Mouse (Mus musculus) heart, embryonic 10.5 days (tissue): Measurements from ENCODE around the gene Ssc5d. TPM values are rescaled to one million over a fixed set of nuclear protein-coding genes. Genes with fewer than 3 reads are reported as not detected.
"Not testable (repeated sequence)": the region's sequence is repeated elsewhere in the genome, so short reads cannot be mapped to it uniquely, and the experiment has no call there.

ENCODE experiments used
- DNase-seq: peaks from one replicate; pipeline ENCODE4 v3.0.0-alpha.2; 2017; ENCODE audit warnings: low spot score
- H3K27ac ChIP-seq: fragments of 300-500 bp; sonication (generic); 2 replicates; pipeline ENCODE4 v1.5.1; 2016; ENCODE audit warnings: mild to moderate bottlenecking
- H3K27me3 ChIP-seq: fragments of 300-500 bp; sonication (generic); 2 replicates; pipeline ENCODE4 v1.6.1; 2016; ENCODE audit warnings: mild to moderate bottlenecking; ENCODE audit not compliant: poor library complexity, insufficient read depth, severe bottlenecking
- H3K36me3 ChIP-seq: fragments of 300-500 bp; sonication (generic); 2 replicates; pipeline ENCODE4 v1.6.1; 2016; ENCODE audit warnings: mild to moderate bottlenecking, moderate library complexity
- H3K4me1 ChIP-seq: fragments of 300-500 bp; sonication (generic); 2 replicates; pipeline ENCODE4 v1.6.1; 2016; ENCODE audit warnings: mild to moderate bottlenecking
- H3K4me3 ChIP-seq: fragments of 300-500 bp; sonication (generic); 2 replicates; pipeline ENCODE4 v1.5.1; 2016; ENCODE audit warnings: mild to moderate bottlenecking, moderate library complexity
- H3K9me3 ChIP-seq: fragments of 300-500 bp; sonication (generic); 2 replicates; pipeline ENCODE4 v1.6.1; 2016; ENCODE audit warnings: mild to moderate bottlenecking, moderate library complexity
- WGBS: fragments of 180-500 bp; shearing (Covaris S2); methylation state at CpG from one replicate; pipeline ENCODE4 v1.1.7; 2016; 5-methylcytosine and 5-hydroxymethylcytosine counted together
- polyA plus RNA-seq: library from polyadenylated mRNA; unstranded; fragments of >200 nt; fragmentation: Nextera tagmentation; extraction: Ambion mirVana; gene quantifications from 2 replicates; pipeline ENCODE4 v1.2.1, GENCODE M21; 2016

The Ssc5d gene
- 1.2 and 1.6 TPM in 2 replicates for polyA plus RNA-seq

DNA sequence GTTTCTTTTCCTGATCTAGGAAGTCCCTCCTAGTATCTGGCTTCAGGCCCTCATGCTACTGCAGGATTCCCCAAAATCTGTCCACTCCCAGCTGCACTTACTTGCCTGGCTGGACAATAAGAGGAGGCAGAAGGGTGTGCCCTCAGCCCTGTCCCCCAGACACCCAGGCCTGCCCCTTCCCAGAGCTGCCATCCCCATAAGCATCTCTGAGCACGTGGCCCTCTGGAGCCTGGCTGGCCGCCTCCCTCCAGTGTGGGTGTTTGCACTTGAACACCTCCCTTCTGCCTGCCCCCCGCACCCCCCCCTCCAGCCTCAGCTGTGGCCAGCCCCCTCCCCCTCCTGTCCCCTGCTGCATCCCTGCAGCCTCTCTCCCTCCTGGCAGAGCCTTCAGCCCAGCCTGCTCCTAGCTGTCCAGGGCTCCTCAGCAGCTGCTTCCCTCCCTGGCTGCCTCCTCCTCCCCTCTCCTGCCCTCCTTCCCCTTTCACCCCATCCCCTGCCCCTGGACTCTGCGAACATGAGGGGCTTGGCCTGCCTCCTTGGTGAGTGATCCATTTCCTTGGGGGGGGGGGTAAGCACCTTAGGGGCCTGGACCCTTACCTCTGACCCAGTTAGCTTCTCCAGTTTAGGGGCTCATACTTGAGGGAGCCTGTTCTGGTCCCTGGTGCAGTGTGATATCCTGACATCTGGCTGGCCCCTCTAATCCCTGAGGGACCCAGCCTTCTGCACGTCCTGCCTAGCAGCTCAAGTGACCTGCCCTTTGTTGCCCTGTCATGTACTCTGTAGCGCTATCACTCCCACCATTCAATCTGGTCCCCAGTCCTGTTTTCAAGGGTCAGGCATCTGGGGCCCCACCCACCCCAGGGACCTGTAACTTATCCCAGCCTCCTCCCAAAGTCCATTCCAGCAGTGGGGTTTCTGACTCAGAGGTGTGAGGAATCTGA lies at the start of gene Ssc5d:
TSS of gene Ssc5d (plus strand) at position 345 of the 941 bp plus-strand sequence.
- H3K4me1 ChIP-seq, result peaks cover 73% of the 10 kb centered on the region
- H3K27me3 ChIP-seq, result peaks cover 7% of the 10 kb centered on the region; the same call in 1 of the 2 replicates
- H3K27ac ChIP-seq, result peak within 1 kb of the TSS; percentile 83
- 14% methylated on average over 6 of the region's 6 CpGs for WGBS
- H3K36me3 ChIP-seq, result peaks cover 4% of the 10 kb centered on the region
- no peak for DNase-seq
- H3K9me3 ChIP-seq, result no peaks in the 10 kb centered on the region
- H3K4me3 ChIP-seq, result peak within 1 kb of the TSS; percentile 59

DNA sequence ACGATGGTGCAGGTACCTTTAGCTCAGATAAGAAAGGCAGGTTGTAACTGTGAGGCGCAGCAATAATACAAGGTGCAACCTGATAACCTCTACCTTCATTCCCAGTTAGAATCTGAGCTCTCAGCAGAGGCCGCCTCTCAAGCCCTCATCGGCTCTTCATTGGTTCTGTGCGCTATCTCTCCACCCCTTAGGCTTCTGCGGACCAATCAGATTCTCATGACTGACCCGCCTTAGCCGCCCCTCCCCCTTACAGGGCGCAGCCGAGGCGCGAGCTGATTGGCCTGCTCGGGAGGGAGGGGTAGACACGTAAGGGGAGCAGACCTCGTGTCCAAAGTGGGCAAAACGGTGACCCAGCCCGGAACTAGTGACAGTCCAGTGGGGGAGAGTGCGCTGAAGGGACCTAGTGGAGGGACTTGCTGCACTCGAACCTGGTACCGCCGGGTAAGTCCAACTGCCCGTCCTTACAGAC lies 48.8 kb upstream of the Ssc5d start, which contains the start of gene Isoc2a:
TSS of gene Isoc2a (plus strand) at position 401 of the 469 bp plus-strand sequence.
- H3K27me3 ChIP-seq, result no peaks in the 10 kb centered on the region
- H3K27ac ChIP-seq, result peak within 1 kb of the TSS; percentile 78
- peak within 1 kb of the TSS; percentile 66 for H3K4me3 ChIP-seq
- WGBS, result under 1% methylated on average over 22 of the region's 22 CpGs
- H3K36me3 ChIP-seq, result no peaks in the 10 kb centered on the region
- H3K9me3 ChIP-seq, result no peaks in the 10 kb centered on the region
- DNase-seq, result peak; percentile 98
- peaks cover 8% of the 10 kb centered on the region for H3K4me1 ChIP-seq

DNA sequence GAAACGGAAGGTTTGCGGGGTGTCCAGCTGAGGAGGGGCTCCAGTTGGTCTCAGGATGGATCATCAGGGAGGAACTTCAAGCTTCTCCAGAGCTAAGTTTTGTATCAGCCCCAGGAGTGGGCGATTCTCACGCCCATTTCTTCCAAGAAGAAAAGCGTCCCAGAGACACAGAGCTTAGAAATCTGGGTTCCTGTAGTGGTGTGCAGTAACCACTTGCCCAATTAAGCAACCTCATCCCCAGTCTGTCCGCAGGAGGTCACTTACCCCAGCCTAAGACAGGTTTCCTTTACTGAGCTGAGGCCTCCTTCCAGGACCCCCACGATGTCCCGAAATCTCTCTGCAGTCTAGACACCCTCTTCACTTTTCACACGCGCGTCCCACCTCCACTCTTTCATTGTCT lies 48.4 kb upstream of the Ssc5d start:
- H3K27ac ChIP-seq, result peak overlapping the region; percentile 78
- peaks cover 8% of the 10 kb centered on the region for H3K4me1 ChIP-seq
- 11% methylated on average over 11 of the region's 11 CpGs for WGBS
- DNase-seq, result no peak
- H3K27me3 ChIP-seq, result no peaks in the 10 kb centered on the region
- no peaks in the 10 kb centered on the region for H3K9me3 ChIP-seq
- H3K4me3 ChIP-seq, result peak overlapping the region; percentile 66
- no peaks in the 10 kb centered on the region for H3K36me3 ChIP-seq

DNA sequence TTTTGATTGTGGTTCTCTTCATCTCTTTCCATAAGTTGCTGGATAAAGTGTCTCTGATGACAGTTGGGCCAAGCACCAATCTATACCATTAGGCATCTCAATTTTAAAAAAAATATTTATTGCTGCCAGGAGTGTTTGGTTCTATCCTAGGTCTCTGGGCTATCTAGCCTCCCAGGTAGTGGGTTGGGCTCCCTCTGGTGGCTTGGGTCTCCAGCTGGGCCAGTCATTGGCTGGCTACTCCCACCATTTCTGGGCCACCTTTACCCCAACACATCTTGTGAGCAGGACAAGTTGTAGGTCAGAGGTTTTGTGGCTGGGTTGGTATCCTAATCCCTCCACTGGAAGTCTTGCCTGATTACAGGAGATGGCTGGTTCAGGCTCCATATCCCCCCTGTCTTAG lies 47.4 kb upstream of the Ssc5d start:
- DNase-seq, result no peak
- Histone ChIP-seq H3K4me1 (peaks cover 8% of the 10 kb centered on the region), H3K36me3 (peaks cover 3% of the 10 kb centered on the region; the same call in 1 of the 2 replicates), H3K4me3 (no peak overlapping the region), H3K27ac (no peak overlapping the region), H3K27me3 (no peaks in the 10 kb centered on the region), H3K9me3 (no peaks in the 10 kb centered on the region)

DNA sequence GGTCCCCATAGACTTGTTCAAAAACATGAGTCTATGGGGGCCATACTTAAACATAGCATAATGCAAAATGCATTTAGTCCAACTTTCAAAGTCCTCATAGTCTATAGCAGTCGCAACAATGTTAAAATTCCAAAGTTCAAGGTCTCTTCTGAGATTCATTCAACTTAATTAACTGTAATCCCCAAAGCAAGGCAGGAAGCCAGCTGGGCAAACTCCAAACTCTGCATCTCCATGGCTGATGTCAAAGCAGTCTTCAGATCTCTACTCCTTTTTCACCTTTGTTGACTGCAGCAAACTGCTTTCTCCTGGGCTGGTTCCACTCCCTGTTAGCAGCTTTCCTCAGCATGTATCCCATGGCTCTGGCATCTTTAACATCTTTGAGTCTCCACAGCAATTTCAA lies 46.5 kb upstream of the Ssc5d start:
- not testable (repeated sequence) for DNase-seq, H3K9me3 ChIP-seq

DNA sequence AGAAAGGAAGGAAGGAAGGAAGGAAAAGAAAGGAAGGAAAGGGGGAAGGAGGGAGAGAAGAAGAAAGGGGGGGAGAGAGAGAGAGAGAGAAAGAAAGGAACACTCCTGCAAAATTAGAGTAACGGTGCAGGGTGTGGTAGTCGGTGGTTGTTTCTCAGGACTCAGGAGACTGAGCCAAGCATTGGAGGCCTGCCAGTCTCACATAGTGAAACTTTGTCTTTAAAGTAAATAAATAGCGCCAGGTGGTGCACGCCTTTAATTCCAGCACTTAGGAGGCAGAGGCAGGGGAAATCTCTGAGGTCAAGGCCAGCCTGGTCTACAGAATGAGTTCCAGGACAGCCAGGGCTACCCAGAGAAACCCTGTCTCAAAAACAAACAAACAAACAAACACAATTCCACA lies 38.9 kb upstream of the Ssc5d start:
- DNase-seq, result no peak

More for the DNA sequence above, 46.5 kb upstream of the Ssc5d start:
- not testable (repeated sequence) for H3K4me3 ChIP-seq, H3K4me1 ChIP-seq, H3K36me3 ChIP-seq, H3K27ac ChIP-seq, H3K27me3 ChIP-seq
- WGBS, result 80% methylated on average over 1 of the region's 1 CpGs

DNA sequence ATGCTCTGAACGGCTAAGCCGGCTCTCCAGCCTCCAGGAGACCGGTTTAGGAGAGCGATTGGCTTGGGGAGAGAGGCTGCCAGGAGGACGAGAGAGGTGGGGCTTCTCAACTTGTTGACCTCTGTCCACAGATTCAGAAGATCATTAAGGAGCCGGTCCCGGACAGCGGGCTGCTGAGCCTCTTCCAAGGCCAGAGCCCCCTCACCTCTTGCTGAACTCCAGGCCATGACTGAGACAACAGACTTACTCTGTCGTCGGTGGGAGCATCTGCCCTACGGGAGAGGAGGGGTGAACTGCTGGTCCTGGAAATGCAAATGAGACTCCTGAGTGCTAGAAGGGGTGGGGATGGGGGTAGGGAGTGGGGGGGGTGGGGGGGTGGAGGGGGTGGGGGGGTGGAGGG lies 30.4 kb upstream of the Ssc5d start:
- Histone ChIP-seq H3K9me3 (no peaks in the 10 kb centered on the region), H3K27me3 (peaks cover 6% of the 10 kb centered on the region; the same call in 1 of the 2 replicates), H3K27ac (no peak overlapping the region), H3K4me1 (peaks cover 12% of the 10 kb centered on the region), H3K36me3 (peaks cover 8% of the 10 kb centered on the region; the same call in 1 of the 2 replicates), H3K4me3 (no peak overlapping the region)
- no peak for DNase-seq
- 62% methylated on average over 11 of the region's 11 CpGs for WGBS

More for the DNA sequence above, 38.9 kb upstream of the Ssc5d start:
- no peaks in the 10 kb centered on the region for H3K9me3 ChIP-seq
- WGBS, result 76% methylated on average over 4 of the region's 4 CpGs
- no peaks in the 10 kb centered on the region for H3K27me3 ChIP-seq
- H3K36me3 ChIP-seq, result peaks cover 8% of the 10 kb centered on the region; the same call in 1 of the 2 replicates
- H3K4me1 ChIP-seq, result no peaks in the 10 kb centered on the region
- no peak overlapping the region for H3K27ac ChIP-seq
- no peak overlapping the region for H3K4me3 ChIP-seq

DNA sequence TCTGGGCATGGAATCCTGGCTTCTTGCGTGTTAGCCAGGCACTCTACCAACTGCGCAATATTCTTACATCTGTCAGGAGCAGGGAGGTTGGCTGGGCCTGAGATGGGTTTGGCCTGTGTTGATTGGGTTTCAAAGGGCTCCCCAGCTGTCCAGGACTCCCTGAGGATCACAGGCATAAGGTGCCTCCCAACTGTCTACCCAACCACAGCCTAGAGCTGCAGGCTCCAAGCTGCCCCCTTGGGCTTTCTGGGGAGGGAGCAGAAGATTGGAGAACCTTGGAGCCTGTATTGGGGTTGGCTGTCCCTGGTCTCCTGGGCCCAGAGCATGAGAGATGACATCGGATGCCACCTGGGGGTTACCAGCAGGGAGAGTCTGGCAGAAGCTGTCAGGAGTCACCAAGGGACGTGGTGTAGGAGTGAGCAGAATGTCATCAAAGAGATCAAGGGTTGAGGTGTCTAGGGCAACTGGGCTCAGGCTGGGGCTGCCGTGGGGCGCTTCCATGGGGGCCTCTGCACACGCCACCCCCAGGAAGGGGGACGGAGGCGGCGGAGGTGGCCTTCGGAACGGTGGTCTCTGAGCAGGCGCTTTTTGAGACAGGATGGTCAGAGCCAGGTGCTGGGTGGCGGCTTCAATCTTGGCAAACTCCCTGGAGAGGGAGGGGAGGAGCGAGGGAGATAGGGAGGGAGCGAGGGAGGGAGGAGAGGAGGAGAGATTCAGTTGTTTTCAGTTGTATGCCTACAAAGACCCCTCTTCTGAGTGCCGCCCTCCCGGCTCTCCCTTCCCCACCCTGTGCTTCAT lies 26.5 kb upstream of the Ssc5d start:
- Histone ChIP-seq H3K4me3 (peak overlapping the region; percentile 51), H3K27me3 (peaks cover 6% of the 10 kb centered on the region; the same call in 1 of the 2 replicates), H3K27ac (peak overlapping the region; percentile 87), H3K9me3 (peaks cover 3% of the 10 kb centered on the region), H3K36me3 (no peaks in the 10 kb centered on the region), H3K4me1 (peaks cover 12% of the 10 kb centered on the region)
- DNase-seq, result no peak
- WGBS, result 15% methylated on average over 17 of the region's 18 CpGs

DNA sequence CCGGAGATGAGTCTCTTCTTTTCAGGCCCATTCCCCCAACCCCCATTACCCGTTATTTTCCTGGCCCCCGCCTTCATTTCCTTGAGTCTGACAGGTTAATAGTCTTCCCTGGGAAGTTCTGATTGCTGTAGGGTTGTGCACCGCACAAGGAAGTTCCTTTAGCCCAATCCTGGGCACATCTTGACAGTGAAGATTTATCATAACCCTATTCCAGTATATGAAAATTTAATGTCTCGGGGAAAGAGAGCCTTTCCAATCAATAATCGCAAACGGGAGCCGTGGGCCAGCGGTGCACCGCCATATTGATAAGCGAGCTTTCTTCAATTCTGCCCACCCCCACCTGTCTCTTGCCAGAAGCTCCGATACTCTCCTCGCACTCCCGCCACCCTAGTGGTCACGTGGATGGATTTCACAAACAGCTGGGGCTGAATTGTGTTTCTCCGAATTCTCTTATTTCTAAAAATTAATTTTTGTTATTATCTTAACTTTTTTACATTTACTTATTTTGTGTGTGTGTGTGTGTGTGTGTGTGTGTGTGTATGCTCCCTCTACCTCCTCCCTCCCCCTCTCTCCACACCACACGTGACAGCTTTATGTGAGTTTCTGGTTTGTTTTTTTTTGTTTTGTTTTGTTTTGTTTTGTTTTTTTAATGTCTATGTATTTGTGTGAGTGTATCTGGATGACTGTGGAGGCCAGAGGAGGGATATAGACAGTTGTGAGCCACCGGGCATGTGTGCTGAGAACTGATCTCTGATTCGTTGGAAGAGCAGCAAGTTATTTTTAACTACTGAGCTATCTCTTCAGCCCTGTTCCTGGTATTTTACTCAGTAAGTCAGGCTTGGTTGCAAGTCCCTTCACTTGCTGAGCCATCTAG lies 25.7 kb upstream of the Ssc5d start:
- Histone ChIP-seq H3K27me3 (peaks cover 6% of the 10 kb centered on the region; the same call in 1 of the 2 replicates), H3K4me3 (peak overlapping the region; percentile 51), H3K27ac (peak overlapping the region; percentile 87), H3K4me1 (peaks cover 12% of the 10 kb centered on the region), H3K9me3 (peaks cover 3% of the 10 kb centered on the region), H3K36me3 (no peaks in the 10 kb centered on the region)
- no peak for DNase-seq
- 7% methylated on average over 19 of the region's 19 CpGs for WGBS

DNA sequence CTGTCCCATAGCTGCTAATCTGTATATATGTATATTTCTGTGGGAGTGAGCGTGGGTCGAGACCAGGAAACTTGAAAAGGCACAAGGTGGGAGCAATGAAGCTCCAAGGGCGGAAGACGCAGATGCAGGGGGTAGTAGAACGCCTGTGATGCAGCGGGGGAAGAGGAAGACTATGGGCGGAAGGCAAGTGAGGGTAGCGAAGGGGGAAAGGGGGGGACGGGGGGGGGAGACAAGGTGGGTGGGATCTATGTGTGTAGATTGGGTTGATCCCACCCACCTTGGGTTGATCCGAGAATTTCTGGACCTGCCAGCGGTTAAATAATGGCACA lies 25.1 kb upstream of the Ssc5d start:
- 19% methylated on average over 11 of the region's 11 CpGs for WGBS
- Histone ChIP-seq H3K36me3 (no peaks in the 10 kb centered on the region), H3K4me1 (peaks cover 12% of the 10 kb centered on the region), H3K27ac (peak overlapping the region; percentile 87), H3K27me3 (peaks cover 6% of the 10 kb centered on the region; the same call in 1 of the 2 replicates), H3K4me3 (peak overlapping the region; percentile 51), H3K9me3 (peaks cover 3% of the 10 kb centered on the region)
- no peak for DNase-seq

DNA sequence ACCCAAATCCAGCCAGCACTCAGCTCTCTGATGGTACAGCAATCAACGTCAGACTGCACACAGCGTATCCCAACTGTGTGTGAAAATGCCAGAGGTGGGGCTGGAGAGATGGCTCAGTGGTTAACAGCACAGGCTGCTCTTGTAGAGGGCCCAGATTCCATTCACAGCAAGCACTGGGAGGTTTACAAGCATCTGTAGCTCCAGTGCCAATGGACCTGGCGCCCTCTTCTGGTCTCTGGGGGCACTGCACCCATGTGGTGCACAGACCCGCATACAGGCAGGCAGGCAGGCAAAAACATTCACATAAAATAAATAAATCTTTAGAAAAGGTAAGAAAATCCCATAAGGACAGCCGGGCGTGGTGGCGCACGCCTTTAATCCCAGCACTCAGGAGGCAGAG lies 24.4 kb upstream of the Ssc5d start:
- DNase-seq, result no peak
- peaks cover 3% of the 10 kb centered on the region for H3K9me3 ChIP-seq
- H3K27ac ChIP-seq, result 0 out of 2 replicates have a peak overlapping the region, but pooled peaks have one; percentile 87
- peaks cover 12% of the 10 kb centered on the region for H3K4me1 ChIP-seq
- H3K36me3 ChIP-seq, result no peaks in the 10 kb centered on the region
- H3K4me3 ChIP-seq, result peak overlapping the region; percentile 51
- peaks cover 6% of the 10 kb centered on the region; the same call in 1 of the 2 replicates for H3K27me3 ChIP-seq
- 41% methylated on average over 8 of the region's 8 CpGs for WGBS

DNA sequence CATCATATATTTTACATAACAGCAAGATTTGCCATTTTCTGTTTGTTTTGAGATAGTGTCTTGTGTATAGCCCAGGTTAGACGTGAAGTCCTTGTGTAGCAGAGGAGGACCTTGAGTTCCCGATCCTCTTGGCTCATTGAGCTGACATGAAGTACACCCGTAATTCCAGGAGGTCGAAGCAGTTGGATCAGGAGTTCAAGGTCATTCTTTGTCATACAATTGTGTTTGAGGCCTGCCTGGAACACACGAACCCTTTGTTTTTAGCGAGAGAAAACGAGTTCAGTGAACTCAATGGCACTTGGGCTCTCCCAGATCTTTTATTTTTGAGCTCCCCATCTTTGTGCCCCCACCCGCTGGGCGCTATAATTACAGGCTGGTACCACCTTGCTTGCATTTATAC lies 23.2 kb upstream of the Ssc5d start:
- Histone ChIP-seq H3K27ac (no peak overlapping the region), H3K36me3 (no peaks in the 10 kb centered on the region), H3K9me3 (peaks cover 3% of the 10 kb centered on the region), H3K27me3 (peaks cover 6% of the 10 kb centered on the region; the same call in 1 of the 2 replicates), H3K4me1 (peaks cover 9% of the 10 kb centered on the region), H3K4me3 (no peak overlapping the region)
- 79% methylated on average over 9 of the region's 9 CpGs for WGBS
- DNase-seq, result no peak
